Mouse (Mus musculus) olfactory bulb, adult 2 months (tissue): ENCODE data around the gene Plcb2.

ENCODE experiments used
- CTCF ChIP-seq: fragments of 200-500 bp; IDR thresholded peaks from 2 replicates; pipeline ENCODE4 v1.5.1; 2012; ENCODE audit warnings: low read depth, mild to moderate bottlenecking, low read length, moderate library complexity; ENCODE audit not compliant: insufficient read depth
- POLR2A ChIP-seq: fragments of 200-500 bp; IDR thresholded peaks from 2 replicates; pipeline ENCODE4 v1.6.1; 2012; ENCODE audit warnings: mild to moderate bottlenecking, low read depth, low read length, moderate library complexity; ENCODE audit not compliant: insufficient read depth

DNA sequence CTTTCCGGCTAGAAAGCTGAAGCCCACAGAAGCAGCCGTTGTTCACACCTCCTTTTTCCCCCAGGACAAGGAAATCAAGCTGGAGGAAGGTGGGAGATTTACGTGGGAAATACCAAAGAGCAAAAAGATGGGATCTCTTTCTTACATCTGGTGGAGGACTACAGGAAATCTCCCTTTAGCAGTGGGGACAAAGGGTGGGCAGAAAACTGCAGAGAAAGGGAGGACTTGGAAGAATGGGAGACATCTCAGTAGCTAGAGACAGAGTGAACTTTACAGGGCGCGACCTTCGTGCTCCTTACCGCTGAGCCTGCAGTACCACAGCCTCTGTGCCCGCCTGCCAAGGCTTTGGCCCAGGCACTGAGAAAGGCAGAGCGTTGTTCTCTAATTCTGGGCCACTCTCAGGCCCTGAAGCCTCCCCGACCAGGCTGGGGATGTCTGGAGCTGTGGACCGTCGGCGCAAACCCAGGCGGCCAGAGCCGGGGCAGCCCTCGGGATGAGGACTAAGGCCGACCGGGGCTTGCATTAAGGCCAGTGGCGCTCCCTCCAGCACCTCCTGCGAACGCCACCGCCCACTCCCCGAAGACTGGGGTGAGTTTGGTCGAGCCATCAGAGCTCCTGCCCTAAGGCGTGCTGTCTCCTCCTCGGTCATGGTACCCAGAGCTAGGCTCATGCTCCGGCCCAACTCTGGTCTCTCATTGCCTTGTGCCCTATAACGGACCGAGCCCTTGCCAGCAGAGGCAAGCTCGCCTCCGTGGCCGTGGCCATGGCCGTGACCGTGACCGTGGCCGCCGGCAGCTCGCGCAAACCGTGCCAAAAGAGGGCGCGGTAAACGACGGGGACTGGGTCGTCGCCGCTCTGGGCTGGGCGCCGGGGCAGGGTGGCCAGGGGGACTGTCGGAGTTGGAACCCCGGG is 26.0 kb downstream of the Plcb2 start:
- no peak for TF ChIP-seq CTCF
- no peak for TF ChIP-seq POLR2A
